Mouse (Mus musculus) stomach, postnatal 0 days (tissue): Measurements from ENCODE around the gene Arl5a. TPM values are rescaled to one million over a fixed set of nuclear protein-coding genes. Genes with fewer than 3 reads are reported as not detected.

Experiments used
- ATAC-seq: fragments of 200-750 bp; cut with Nextera tagmentation; 2 replicates; pipeline ENCODE4 v1.8.0; 2017; ENCODE audit not compliant: low FRiP score, low TSS enrichment
- DNase-seq: peaks from one replicate; pipeline ENCODE4 v3.0.0-alpha.2; 2016; ENCODE audit warnings: low spot score
- H3K27ac ChIP-seq: fragments of 300-500 bp; sonication (generic); replicated peaks from 2 replicates; pipeline ENCODE4 v1.5.1; 2014; ENCODE audit warnings: mild to moderate bottlenecking, control low read depth
- H3K27me3 ChIP-seq: fragments of 300-500 bp; sonication (generic); 2 replicates; pipeline ENCODE4 v1.6.1; 2014; ENCODE audit warnings: low read length; ENCODE audit not compliant: control insufficient read depth, insufficient read depth
- H3K36me3 ChIP-seq: fragments of 300-500 bp; sonication (generic); 2 replicates; pipeline ENCODE4 v1.6.1; 2014; ENCODE audit warnings: low read length, mixed read lengths; ENCODE audit not compliant: control insufficient read depth, insufficient read depth
- H3K4me1 ChIP-seq: fragments of 300-500 bp; sonication (generic); replicated peaks from 2 replicates; pipeline ENCODE4 v1.6.1; 2014; ENCODE audit warnings: antibody characterized with exemption; ENCODE audit not compliant: control insufficient read depth, insufficient read depth
- H3K4me2 ChIP-seq: fragments of 300-500 bp; sonication (generic); replicated peaks from 2 replicates; pipeline ENCODE4 v1.6.1; 2014; ENCODE audit warnings: low read depth, mild to moderate bottlenecking, control low read depth, moderate library complexity
- H3K4me3 ChIP-seq: fragments of 300-500 bp; sonication (generic); 2 replicates; pipeline ENCODE4 v1.5.1; 2014; ENCODE audit warnings: low read depth, low read length, control low read depth
- H3K9ac ChIP-seq: fragments of 300-500 bp; sonication (generic); 2 replicates; pipeline ENCODE4 v1.6.1; 2014; ENCODE audit warnings: mild to moderate bottlenecking, low read length, control low read depth, mixed read lengths
- H3K9me3 ChIP-seq: fragments of 300-500 bp; sonication (generic); 2 replicates; pipeline ENCODE4 v1.6.1; 2016; ENCODE audit warnings: low read length; ENCODE audit not compliant: control insufficient read depth
- CTCF ChIP-seq: IDR thresholded peaks from 2 replicates; pipeline ENCODE4 v1.5.1; 2016; ENCODE audit warnings: antibody characterized with exemption, low read depth, mild to moderate bottlenecking, moderate library complexity
- EP300 ChIP-seq: optimal IDR thresholded peaks from 2 replicates; pipeline ENCODE3; 2016; ENCODE audit warnings: antibody characterized with exemption
- WGBS: fragments of 180-500 bp; shearing (Covaris S2); extraction: QIAGEN DNeasy Blood & Tissue Kit; methylation state at CpG from one replicate; pipeline ENCODE4 v1.1.7; 2014; 5-methylcytosine and 5-hydroxymethylcytosine counted together
- polyA plus RNA-seq: library from polyadenylated mRNA; unstranded; fragments of >200 nt; fragmentation: Nextera tagmentation; extraction: Ambion mirVana; gene quantifications from 2 replicates; pipeline ENCODE4 v1.2.1, GENCODE M21; 2015

Gene Arl5a
- polyA plus RNA-seq, 1 experiment from 2014 or later: 17.9 TPM

GRCm38 (mm10) chr2:52367665-52368064 is 57.0 kb downstream of the Arl5a start:
- no peak overlapping the region for H3K4me3 ChIP-seq
- no peak overlapping the region for H3K9ac ChIP-seq
- no peak overlapping the region for H3K4me2 ChIP-seq
- no peaks in the 10 kb centered on the region for H3K36me3 ChIP-seq
- TF ChIP-seq EP300 (no peak), CTCF (no peak)
- H3K27me3 ChIP-seq: no peaks in the 10 kb centered on the region
- DNase-seq (no peak), ATAC-seq (no peak)
- H3K27ac ChIP-seq: no peak overlapping the region
- H3K9me3 ChIP-seq: no peaks in the 10 kb centered on the region
- 86% methylated on average over 5 of the region's 5 CpGs for WGBS
- no peaks in the 10 kb centered on the region for H3K4me1 ChIP-seq

- DNase-seq (no peak), ATAC-seq (no peak)
- no peak overlapping the region for H3K9ac ChIP-seq
- H3K36me3 ChIP-seq: no peaks in the 10 kb centered on the region
- H3K9me3 ChIP-seq: no peaks in the 10 kb centered on the region
- no peaks in the 10 kb centered on the region for H3K4me1 ChIP-seq
- 60% methylated on average over 13 of the region's 13 CpGs for WGBS
- H3K27me3 ChIP-seq: no peaks in the 10 kb centered on the region
- TF ChIP-seq CTCF (no peak), EP300 (no peak)
- no peak overlapping the region for H3K27ac ChIP-seq
- no peak overlapping the region for H3K4me3 ChIP-seq
- H3K4me2 ChIP-seq: no peak overlapping the region
These were observed 57.5 kb downstream of the Arl5a start for GRCm38 (mm10) chr2:52367248-52367647.

DNA sequence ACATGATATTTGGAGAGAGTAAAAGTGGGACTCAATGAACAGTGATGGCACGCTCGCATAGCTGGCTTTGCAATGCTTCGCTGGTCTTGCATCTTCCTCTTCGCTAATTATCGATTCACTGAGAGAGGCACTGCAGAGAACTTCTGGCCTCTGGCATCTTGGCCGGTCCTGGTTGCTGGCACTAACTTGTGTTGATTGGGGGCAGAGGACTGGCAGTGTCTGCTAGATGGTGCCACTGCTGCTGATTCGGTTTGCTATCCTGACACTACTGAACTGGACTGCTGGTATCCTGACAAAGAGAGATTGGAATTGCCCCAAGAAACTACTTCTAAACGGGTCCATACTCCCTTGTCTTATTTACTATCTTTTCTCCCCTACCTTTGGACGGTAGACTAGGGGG is 63.6 kb downstream of the Arl5a start:
- Histone ChIP-seq H3K4me3 (no peak overlapping the region), H3K9ac (no peak overlapping the region), H3K4me1 (no peaks in the 10 kb centered on the region), H3K4me2 (no peak overlapping the region), H3K9me3 (no peaks in the 10 kb centered on the region), H3K27ac (no peak overlapping the region), H3K27me3 (no peaks in the 10 kb centered on the region), H3K36me3 (no peaks in the 10 kb centered on the region)
- DNase-seq (no peak), ATAC-seq (no peak)
- no peak for TF ChIP-seq CTCF
- no peak for TF ChIP-seq EP300
- 91% methylated on average over 9 of the region's 9 CpGs for WGBS

DNA sequence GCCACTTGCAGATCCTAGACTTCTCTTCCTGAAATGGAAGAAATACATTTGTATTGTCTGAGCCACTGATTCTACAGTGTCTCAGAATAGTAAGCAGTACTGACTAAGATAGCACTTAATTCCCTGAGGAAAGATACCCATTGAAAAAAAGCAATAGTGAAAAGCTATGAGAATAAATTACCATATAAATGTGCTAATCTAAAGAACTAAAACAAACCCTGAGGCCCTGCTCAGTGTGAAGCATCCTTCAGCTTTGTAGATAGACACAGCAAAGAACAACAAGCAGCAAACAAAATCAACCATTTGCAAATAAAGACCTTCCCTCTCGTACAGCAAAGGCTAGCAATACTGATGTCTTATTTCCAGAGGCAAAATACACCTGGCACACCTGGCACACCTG is 65.0 kb downstream of the Arl5a start:
- no peak overlapping the region for H3K9ac ChIP-seq
- ATAC-seq: no peak
- H3K36me3 ChIP-seq: no peaks in the 10 kb centered on the region
- no peak for DNase-seq
- H3K27me3 ChIP-seq: no peaks in the 10 kb centered on the region
- no peak overlapping the region for H3K27ac ChIP-seq
- no peaks in the 10 kb centered on the region for H3K4me1 ChIP-seq
- H3K9me3 ChIP-seq: no peaks in the 10 kb centered on the region
- TF ChIP-seq CTCF (no peak), EP300 (no peak)
- H3K4me3 ChIP-seq: no peak overlapping the region
- H3K4me2 ChIP-seq: no peak overlapping the region
- WGBS: 83% methylated on average over 1 of the region's 1 CpGs

GRCm38 (mm10) chr2:52358156-52358555 is 66.5 kb downstream of the Arl5a start:
- WGBS: 78% methylated on average over 5 of the region's 5 CpGs
- Histone ChIP-seq H3K36me3 (no peaks in the 10 kb centered on the region), H3K27ac (no peak overlapping the region), H3K9ac (no peak overlapping the region), H3K4me2 (no peak overlapping the region), H3K4me1 (no peaks in the 10 kb centered on the region), H3K4me3 (no peak overlapping the region), H3K9me3 (no peaks in the 10 kb centered on the region), H3K27me3 (no peaks in the 10 kb centered on the region)
- DNase-seq (no peak), ATAC-seq (no peak)
- TF ChIP-seq EP300: no peak
- no peak for TF ChIP-seq CTCF

DNA sequence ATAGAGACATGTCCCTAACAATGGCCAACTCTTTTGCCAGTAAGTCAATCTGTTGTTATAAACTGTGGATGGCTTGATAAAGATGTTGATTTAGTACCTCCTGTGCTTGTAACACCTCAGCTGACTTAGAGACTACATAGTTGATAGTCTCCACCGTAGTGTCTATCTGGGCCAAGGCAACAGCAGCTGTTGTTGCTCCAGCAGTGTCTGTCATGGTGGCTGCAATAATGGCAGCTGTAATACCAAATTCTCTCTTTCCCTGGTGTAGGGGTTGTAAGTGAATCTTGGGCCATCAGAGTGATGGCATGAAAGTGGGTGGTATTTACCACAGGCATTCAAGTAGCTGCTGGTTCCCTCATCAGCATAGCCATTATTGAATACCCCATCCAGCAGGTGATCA is 73.7 kb downstream of the Arl5a start:
- no peaks in the 10 kb centered on the region for H3K36me3 ChIP-seq
- TF ChIP-seq CTCF (no peak), EP300 (no peak)
- no peak overlapping the region for H3K4me2 ChIP-seq
- H3K4me1 ChIP-seq: no peaks in the 10 kb centered on the region
- ATAC-seq (no peak), DNase-seq (no peak)
- H3K27me3 ChIP-seq: no peaks in the 10 kb centered on the region
- WGBS: 85% methylated on average over 1 of the region's 1 CpGs
- H3K9ac ChIP-seq: no peak overlapping the region
- H3K9me3 ChIP-seq: no peaks in the 10 kb centered on the region
- H3K4me3 ChIP-seq: no peak overlapping the region
- H3K27ac ChIP-seq: no peak overlapping the region

Other genes with a start within 250 kb of the Arl5a start
- 1.2 and 1.3 TPM in 2 replicates for gene Neb, start 46.4 kb downstream of the Arl5a start, polyA plus RNA-seq